Mouse (Mus musculus) erythroblast, embryonic 14.5 days (primary cell): ENCODE measurements at regions not wholly inside any gene's neighbourhood (a gene's known extent, or its start where the extent isn't known, plus 50 kb on each side); places are given as distances from the start of the nearest gene placed in this dataset.

Source experiments
- GATA1 ChIP-seq: IDR thresholded peaks from 2 replicates; pipeline ENCODE4 v1.6.1; 2012; ENCODE audit warnings: low read length, inconsistent platforms, mixed read lengths
- TAL1 ChIP-seq: IDR thresholded peaks from 3 replicates; pipeline ENCODE4 v1.6.1; 2012; ENCODE audit warnings: low read length, inconsistent platforms, mixed read lengths

GRCm38 (mm10) chr4:32153356-32153755, 85.2 kb upstream of the Bach2 start:
- no peak for TF ChIP-seq GATA1
- no peak for TF ChIP-seq TAL1
